Mouse (Mus musculus) heart, embryonic 12.5 days (tissue): ENCODE data around the gene Lonrf2. TPM values are rescaled to one million over a fixed set of nuclear protein-coding genes. Genes with fewer than 3 reads are reported as not detected.
A peak's percentile ranks its signal among the peaks of the same experiment; 100 is the strongest.

Source experiments
- ATAC-seq: fragments of 200-750 bp; cut with Nextera tagmentation; 2 replicates; pipeline ENCODE4 v1.8.0; 2017; ENCODE audit warnings: moderate TSS enrichment, moderate library complexity; ENCODE audit not compliant: insufficient number of reproducible peaks, low FRiP score
- H3K27ac ChIP-seq: fragments of 300-500 bp; sonication (generic); 2 replicates; pipeline ENCODE4 v1.5.1; 2016; ENCODE audit warnings: mild to moderate bottlenecking, moderate library complexity; ENCODE audit not compliant: poor library complexity, severe bottlenecking
- H3K27me3 ChIP-seq: fragments of 300-500 bp; sonication (generic); replicated peaks from 2 replicates; pipeline ENCODE4 v1.6.1; 2016; ENCODE audit warnings: mild to moderate bottlenecking, moderate library complexity
- H3K36me3 ChIP-seq: fragments of 300-500 bp; sonication (generic); 2 replicates; pipeline ENCODE4 v1.6.1; 2016; ENCODE audit warnings: mild to moderate bottlenecking, moderate library complexity
- H3K4me1 ChIP-seq: fragments of 300-500 bp; sonication (generic); replicated peaks from 2 replicates; pipeline ENCODE4 v1.6.1; 2016; ENCODE audit warnings: mild to moderate bottlenecking
- H3K4me2 ChIP-seq: fragments of 300-500 bp; sonication (generic); 2 replicates; pipeline ENCODE4 v1.6.1; 2016; ENCODE audit warnings: mild to moderate bottlenecking, moderate library complexity
- H3K4me3 ChIP-seq: fragments of 300-500 bp; sonication (generic); 2 replicates; pipeline ENCODE4 v1.5.1; 2016; ENCODE audit warnings: mild to moderate bottlenecking
- H3K9ac ChIP-seq: fragments of 300-500 bp; sonication (generic); 2 replicates; pipeline ENCODE4 v1.6.1; 2016; ENCODE audit warnings: mild to moderate bottlenecking, moderate library complexity
- H3K9me3 ChIP-seq: fragments of 300-500 bp; sonication (generic); replicated peaks from 2 replicates; pipeline ENCODE4 v1.6.1; 2016; ENCODE audit warnings: mild to moderate bottlenecking, moderate library complexity
- WGBS: fragments of 180-500 bp; shearing (Covaris S2); methylation state at CpG from one replicate; pipeline ENCODE4 v1.1.7; 2016; 5-methylcytosine and 5-hydroxymethylcytosine counted together
- polyA plus RNA-seq: library from polyadenylated mRNA; unstranded; fragments of >200 nt; fragmentation: Nextera tagmentation; extraction: Ambion mirVana; gene quantifications from 2 replicates; pipeline ENCODE4 v1.2.1, GENCODE M21; 2016

Gene Lonrf2
- polyA plus RNA-seq, 1 experiment from 2014 or later, result 1.0 TPM

GRCm38 (mm10) chr1:38835568-38836476 lies 689 bp downstream of the Lonrf2 start:
- ATAC-seq, result peak; percentile 59
- Histone ChIP-seq H3K4me1 (peaks cover 4% of the 10 kb centered on the region; the same call in 1 of the 2 replicates), H3K27me3 (peaks cover 36% of the 10 kb centered on the region)

GRCm38 (mm10) chr1:38834899-38835298 lies 1.6 kb downstream of the Lonrf2 start:
- Histone ChIP-seq H3K27ac (no peak overlapping the region), H3K9me3 (no peaks in the 10 kb centered on the region), H3K27me3 (peaks cover 36% of the 10 kb centered on the region), H3K9ac (no peak overlapping the region), H3K36me3 (no peaks in the 10 kb centered on the region), H3K4me3 (no peak overlapping the region), H3K4me2 (peak overlapping the region; percentile 83; the same call in 1 of the 2 replicates), H3K4me1 (peaks cover 4% of the 10 kb centered on the region; the same call in 1 of the 2 replicates)
- no peak for ATAC-seq
- 38% methylated on average over 3 of the region's 3 CpGs for WGBS

More at GRCm38 (mm10) chr1:38835568-38836476, 689 bp downstream of the Lonrf2 start:
- peak overlapping the region; percentile 71 for H3K4me3 ChIP-seq
- peak overlapping the region; percentile 81 for H3K9ac ChIP-seq
- H3K4me2 ChIP-seq, result peak overlapping the region; percentile 83
- WGBS, result 5% methylated on average over 103 of the region's 103 CpGs
- no peaks in the 10 kb centered on the region for H3K36me3 ChIP-seq
- H3K9me3 ChIP-seq, result no peaks in the 10 kb centered on the region
- H3K27ac ChIP-seq, result no peak overlapping the region

DNA sequence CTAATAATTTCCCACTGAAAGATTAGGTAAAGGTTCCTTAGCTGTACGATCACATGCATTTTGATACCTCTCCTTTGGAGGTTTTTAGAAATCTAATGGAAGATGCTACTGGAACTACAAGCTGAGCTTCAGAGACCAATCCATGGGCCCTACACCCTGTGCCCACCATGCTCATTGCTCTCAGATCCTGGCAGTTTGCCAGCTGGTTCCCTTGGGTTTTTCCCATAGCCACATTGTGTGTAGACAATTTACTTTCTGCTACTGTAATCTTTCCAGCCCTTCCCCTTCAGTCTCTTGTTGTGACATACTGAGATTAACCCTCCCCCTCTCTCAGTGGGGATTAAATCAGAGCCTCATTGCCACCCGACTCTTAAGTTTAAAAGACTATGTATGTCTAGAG lies 11.6 kb downstream of the Lonrf2 start:
- no peaks in the 10 kb centered on the region for H3K27me3 ChIP-seq
- no peaks in the 10 kb centered on the region for H3K9me3 ChIP-seq
- H3K4me1 ChIP-seq, result no peaks in the 10 kb centered on the region
- no peak overlapping the region for H3K4me2 ChIP-seq
- no peak overlapping the region for H3K27ac ChIP-seq
- no peak for ATAC-seq
- H3K9ac ChIP-seq, result no peak overlapping the region
- H3K4me3 ChIP-seq, result no peak overlapping the region
- H3K36me3 ChIP-seq, result no peaks in the 10 kb centered on the region
- 54% methylated on average over 2 of the region's 2 CpGs for WGBS

DNA sequence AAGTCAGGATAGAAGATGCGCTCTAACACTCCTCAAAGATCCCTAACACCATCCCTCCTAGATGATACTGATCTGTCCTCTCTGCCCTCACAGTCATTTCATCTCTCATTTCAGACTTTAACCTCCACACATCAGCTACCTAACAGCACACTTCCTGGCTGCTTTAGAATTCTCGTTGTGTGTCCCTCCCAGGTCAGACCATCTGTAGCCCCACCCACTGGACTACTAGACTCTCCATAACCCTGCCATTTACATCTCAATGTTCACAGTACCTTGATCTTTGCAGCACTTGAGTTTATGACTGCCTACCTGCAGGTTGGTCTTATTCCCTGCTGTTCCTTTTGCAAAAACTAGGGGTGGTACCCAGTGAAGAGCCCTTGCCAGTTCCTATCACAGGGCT lies 12.7 kb downstream of the Lonrf2 start:
- H3K36me3 ChIP-seq, result no peaks in the 10 kb centered on the region
- H3K4me3 ChIP-seq, result no peak overlapping the region
- H3K27me3 ChIP-seq, result no peaks in the 10 kb centered on the region
- H3K4me2 ChIP-seq, result no peak overlapping the region
- no peaks in the 10 kb centered on the region for H3K4me1 ChIP-seq
- ATAC-seq, result no peak
- no peak overlapping the region for H3K27ac ChIP-seq
- no peak overlapping the region for H3K9ac ChIP-seq
- H3K9me3 ChIP-seq, result no peaks in the 10 kb centered on the region
- 79% methylated on average over 2 of the region's 2 CpGs for whole genome bisulfite sequencing

- Histone ChIP-seq H3K9ac (no peak overlapping the region), H3K4me2 (no peak overlapping the region), H3K36me3 (no peaks in the 10 kb centered on the region), H3K4me3 (no peak overlapping the region), H3K9me3 (no peaks in the 10 kb centered on the region), H3K27me3 (no peaks in the 10 kb centered on the region), H3K27ac (no peak overlapping the region), H3K4me1 (peaks cover 8% of the 10 kb centered on the region; the same call in 1 of the 2 replicates)
- no peak for ATAC-seq
Observed at GRCm38 (mm10) chr1:38819691-38820090, 16.8 kb downstream of the Lonrf2 start.

- ATAC-seq, result no peak
- no peak overlapping the region for H3K4me2 ChIP-seq
Observed at GRCm38 (mm10) chr1:38817671-38818070, 18.8 kb downstream of the Lonrf2 start.

GRCm38 (mm10) chr1:38817268-38817667 lies 19.2 kb downstream of the Lonrf2 start:
- Histone ChIP-seq H3K27me3 (no peaks in the 10 kb centered on the region), H3K36me3 (peaks cover 6% of the 10 kb centered on the region), H3K4me2 (no peak overlapping the region), H3K27ac (no peak overlapping the region), H3K9ac (no peak overlapping the region), H3K4me1 (peaks cover 8% of the 10 kb centered on the region; the same call in 1 of the 2 replicates), H3K9me3 (no peaks in the 10 kb centered on the region), H3K4me3 (no peak overlapping the region)
- 73% methylated on average over 9 of the region's 9 CpGs for WGBS
- ATAC-seq, result no peak

More at GRCm38 (mm10) chr1:38817671-38818070, 18.8 kb downstream of the Lonrf2 start:
- H3K27me3 ChIP-seq, result no peaks in the 10 kb centered on the region
- H3K9ac ChIP-seq, result no peak overlapping the region
- H3K4me1 ChIP-seq, result peaks cover 8% of the 10 kb centered on the region; the same call in 1 of the 2 replicates
- no peaks in the 10 kb centered on the region for H3K9me3 ChIP-seq
- no peak overlapping the region for H3K27ac ChIP-seq
- H3K4me3 ChIP-seq, result no peak overlapping the region
- 0 out of 2 replicates have a peak, but pooled peaks cover 4% of the 10 kb centered on the region for H3K36me3 ChIP-seq
- WGBS, result 77% methylated on average over 3 of the region's 3 CpGs

- no peak overlapping the region for H3K27ac ChIP-seq
- no peak for ATAC-seq
- H3K4me3 ChIP-seq, result no peak overlapping the region
- H3K36me3 ChIP-seq, result peaks cover 15% of the 10 kb centered on the region
- no peak overlapping the region for H3K4me2 ChIP-seq
- no peaks in the 10 kb centered on the region for H3K9me3 ChIP-seq
- peaks cover 8% of the 10 kb centered on the region; the same call in 1 of the 2 replicates for H3K4me1 ChIP-seq
- H3K9ac ChIP-seq, result no peak overlapping the region
- 60% methylated on average over 4 of the region's 4 CpGs for WGBS
- H3K27me3 ChIP-seq, result no peaks in the 10 kb centered on the region
Observed at GRCm38 (mm10) chr1:38816306-38816705, 20.2 kb downstream of the Lonrf2 start.

DNA sequence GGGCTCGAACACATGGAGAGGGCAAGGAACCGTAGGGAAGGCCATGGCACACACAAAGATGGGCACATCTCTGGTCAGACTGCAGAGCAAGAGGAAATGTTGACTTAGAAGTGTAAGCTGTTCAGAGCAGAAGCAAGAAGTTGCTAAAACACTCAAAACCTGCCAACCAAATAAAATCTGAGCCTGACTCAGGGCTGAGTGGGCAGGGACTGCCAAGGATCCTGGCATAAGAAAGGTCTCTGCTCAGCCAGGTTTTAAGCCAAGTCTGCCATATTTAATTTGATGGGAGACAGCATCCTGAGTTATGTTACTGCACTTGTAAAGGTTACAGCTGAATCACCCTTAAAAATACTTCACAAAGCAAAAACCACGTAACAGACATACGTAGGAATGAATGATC lies 29.4 kb downstream of the Lonrf2 start:
- no peaks in the 10 kb centered on the region for H3K4me1 ChIP-seq
- H3K9ac ChIP-seq, result no peak overlapping the region
- H3K4me2 ChIP-seq, result no peak overlapping the region
- H3K27ac ChIP-seq, result no peak overlapping the region
- WGBS, result 85% methylated on average over 4 of the region's 4 CpGs
- ATAC-seq, result no peak
- H3K36me3 ChIP-seq, result peaks cover 11% of the 10 kb centered on the region
- H3K4me3 ChIP-seq, result no peak overlapping the region
- H3K9me3 ChIP-seq, result no peaks in the 10 kb centered on the region
- no peaks in the 10 kb centered on the region for H3K27me3 ChIP-seq

- H3K4me1 ChIP-seq, result no peaks in the 10 kb centered on the region
- ATAC-seq, result no peak
- WGBS, result 70% methylated on average over 7 of the region's 7 CpGs
- H3K4me2 ChIP-seq, result no peak overlapping the region
- H3K36me3 ChIP-seq, result peaks cover 8% of the 10 kb centered on the region
- no peak overlapping the region for H3K4me3 ChIP-seq
- H3K27ac ChIP-seq, result no peak overlapping the region
- no peaks in the 10 kb centered on the region for H3K27me3 ChIP-seq
- no peaks in the 10 kb centered on the region for H3K9me3 ChIP-seq
- H3K9ac ChIP-seq, result no peak overlapping the region
Observed at GRCm38 (mm10) chr1:38800402-38800801, 36.1 kb downstream of the Lonrf2 start.

- Histone ChIP-seq H3K27ac (no peak overlapping the region), H3K9me3 (no peaks in the 10 kb centered on the region), H3K4me3 (no peak overlapping the region), H3K4me1 (no peaks in the 10 kb centered on the region), H3K27me3 (no peaks in the 10 kb centered on the region), H3K9ac (no peak overlapping the region), H3K36me3 (peaks cover 8% of the 10 kb centered on the region), H3K4me2 (no peak overlapping the region)
- WGBS, result 41% methylated on average over 3 of the region's 3 CpGs
- no peak for ATAC-seq
Observed at GRCm38 (mm10) chr1:38799304-38799703, 37.2 kb downstream of the Lonrf2 start.
